Mouse (Mus musculus): ENCODE measurements at regions not wholly inside any gene's neighbourhood (a gene's known extent, or its start where the extent isn't known, plus 50 kb on each side); places are given as distances from the start of the nearest gene placed in this dataset.

GRCm38 (mm10) chr1:23536621-23537020 is 139.0 kb upstream of the Ogfrl1 start:
- WGBS = 90% methylated on average over 10 of the region's 10 CpGs
- no peaks in the 10 kb centered on the region for H3K9me3 ChIP-seq
- H3K27ac ChIP-seq = no peak overlapping the region
- H3K36me3 ChIP-seq (replicated peaks) = no peaks in the 10 kb centered on the region
- DNase-seq (ENCODE audit: extremely low spot score, low spot score) = no peak
- H3K4me3 ChIP-seq = no peak overlapping the region
- H3K4me1 ChIP-seq = no peaks in the 10 kb centered on the region
- no peaks in the 10 kb centered on the region for H3K27me3 ChIP-seq (ENCODE audit: poor library complexity, severe bottlenecking)

- H3K4me1 ChIP-seq = no peaks in the 10 kb centered on the region
- no peak overlapping the region for H3K4me3 ChIP-seq
- 36% methylated on average over 6 of the region's 6 CpGs for WGBS
- no peak overlapping the region for H3K27ac ChIP-seq
- H3K36me3 ChIP-seq (replicated peaks) = no peaks in the 10 kb centered on the region
- DNase-seq (ENCODE audit: extremely low spot score, low spot score) = no peak
- H3K27me3 ChIP-seq (ENCODE audit: poor library complexity, severe bottlenecking) = no peaks in the 10 kb centered on the region
- no peaks in the 10 kb centered on the region for H3K9me3 ChIP-seq
Observed at GRCm38 (mm10) chr1:23538419-23538818, 140.8 kb upstream of the Ogfrl1 start.

GRCm38 (mm10) chr1:23540594-23540993 is 143.0 kb upstream of the Ogfrl1 start:
- Histone ChIP-seq H3K27ac (no peak overlapping the region), H3K4me1 (no peaks in the 10 kb centered on the region), H3K4me3 (no peak overlapping the region), H3K9me3 (no peaks in the 10 kb centered on the region), H3K36me3 (replicated peaks) (no peaks in the 10 kb centered on the region), H3K27me3 (ENCODE audit: poor library complexity, severe bottlenecking) (no peaks in the 10 kb centered on the region)
- 92% methylated on average over 7 of the region's 7 CpGs for WGBS
- no peak for DNase-seq (ENCODE audit: extremely low spot score, low spot score)

- DNase-seq (ENCODE audit: extremely low spot score, low spot score) = no peak
- no peaks in the 10 kb centered on the region for H3K27me3 ChIP-seq (ENCODE audit: poor library complexity, severe bottlenecking)
- no peak overlapping the region for H3K4me3 ChIP-seq
- no peak overlapping the region for H3K27ac ChIP-seq
- 88% methylated on average over 3 of the region's 3 CpGs for WGBS
- H3K9me3 ChIP-seq = no peaks in the 10 kb centered on the region
- H3K4me1 ChIP-seq = no peaks in the 10 kb centered on the region
- no peaks in the 10 kb centered on the region for H3K36me3 ChIP-seq (replicated peaks)
Observed at GRCm38 (mm10) chr1:23555794-23556193, 158.2 kb upstream of the Ogfrl1 start.

GRCm38 (mm10) chr1:23568106-23568505 is 170.5 kb upstream of the Ogfrl1 start:
- Histone ChIP-seq H3K4me3 (no peak overlapping the region), H3K27me3 (ENCODE audit: poor library complexity, severe bottlenecking) (no peaks in the 10 kb centered on the region), H3K36me3 (replicated peaks) (no peaks in the 10 kb centered on the region), H3K27ac (no peak overlapping the region), H3K4me1 (no peaks in the 10 kb centered on the region), H3K9me3 (no peaks in the 10 kb centered on the region)
- 91% methylated on average over 5 of the region's 5 CpGs for WGBS
- no peak for DNase-seq (ENCODE audit: extremely low spot score, low spot score)

GRCm38 (mm10) chr1:23574461-23574860 is 176.9 kb upstream of the Ogfrl1 start:
- Histone ChIP-seq H3K27ac (no peak overlapping the region), H3K4me3 (no peak overlapping the region), H3K4me1 (peaks cover 12% of the 10 kb centered on the region; the same call in 1 of the 2 replicates), H3K36me3 (replicated peaks) (no peaks in the 10 kb centered on the region), H3K27me3 (ENCODE audit: poor library complexity, severe bottlenecking) (no peaks in the 10 kb centered on the region), H3K9me3 (no peaks in the 10 kb centered on the region)
- DNase-seq (ENCODE audit: extremely low spot score, low spot score) = no peak
- WGBS = 61% methylated on average over 7 of the region's 7 CpGs

- no peak overlapping the region for H3K27ac ChIP-seq
- DNase-seq (ENCODE audit: extremely low spot score, low spot score) = no peak
- no peak overlapping the region for H3K4me3 ChIP-seq
- H3K27me3 ChIP-seq (ENCODE audit: poor library complexity, severe bottlenecking) = no peaks in the 10 kb centered on the region
- H3K9me3 ChIP-seq = no peaks in the 10 kb centered on the region
- no peaks in the 10 kb centered on the region for H3K36me3 ChIP-seq (replicated peaks)
- H3K4me1 ChIP-seq = peaks cover 12% of the 10 kb centered on the region; the same call in 1 of the 2 replicates
Observed at GRCm38 (mm10) chr1:23575005-23575404, 177.4 kb upstream of the Ogfrl1 start.

GRCm38 (mm10) chr1:23575515-23575914 is 177.9 kb upstream of the Ogfrl1 start:
- 86% methylated on average over 2 of the region's 2 CpGs for WGBS
- H3K27ac ChIP-seq = no peak overlapping the region
- H3K9me3 ChIP-seq = no peaks in the 10 kb centered on the region
- peaks cover 12% of the 10 kb centered on the region; the same call in 1 of the 2 replicates for H3K4me1 ChIP-seq
- H3K27me3 ChIP-seq (ENCODE audit: poor library complexity, severe bottlenecking) = no peaks in the 10 kb centered on the region
- H3K4me3 ChIP-seq = no peak overlapping the region
- no peak for DNase-seq (ENCODE audit: extremely low spot score, low spot score)
- H3K36me3 ChIP-seq (replicated peaks) = no peaks in the 10 kb centered on the region

GRCm38 (mm10) chr1:23576150-23576549 is 178.6 kb upstream of the Ogfrl1 start:
- Histone ChIP-seq H3K27me3 (ENCODE audit: poor library complexity, severe bottlenecking) (no peaks in the 10 kb centered on the region), H3K27ac (no peak overlapping the region), H3K9me3 (no peaks in the 10 kb centered on the region), H3K36me3 (replicated peaks) (no peaks in the 10 kb centered on the region), H3K4me3 (no peak overlapping the region), H3K4me1 (peaks cover 12% of the 10 kb centered on the region; the same call in 1 of the 2 replicates)
- 69% methylated on average over 5 of the region's 5 CpGs for WGBS
- DNase-seq (ENCODE audit: extremely low spot score, low spot score) = no peak

GRCm38 (mm10) chr1:23589414-23589942 is 172.1 kb upstream of the B3gat2 start:
- Histone ChIP-seq H3K4me1 (no peaks in the 10 kb centered on the region), H3K36me3 (replicated peaks) (no peaks in the 10 kb centered on the region), H3K27me3 (ENCODE audit: poor library complexity, severe bottlenecking) (no peaks in the 10 kb centered on the region), H3K27ac (no peak overlapping the region), H3K9me3 (no peaks in the 10 kb centered on the region), H3K4me3 (no peak overlapping the region)
- no peak for DNase-seq (ENCODE audit: extremely low spot score, low spot score)
- 92% methylated on average over 6 of the region's 6 CpGs for WGBS

- Histone ChIP-seq H3K4me3 (no peak overlapping the region), H3K27ac (no peak overlapping the region), H3K36me3 (replicated peaks) (no peaks in the 10 kb centered on the region), H3K27me3 (ENCODE audit: poor library complexity, severe bottlenecking) (no peaks in the 10 kb centered on the region), H3K4me1 (no peaks in the 10 kb centered on the region), H3K9me3 (no peaks in the 10 kb centered on the region)
- DNase-seq (ENCODE audit: extremely low spot score, low spot score) = no peak
- 88% methylated on average over 4 of the region's 4 CpGs for WGBS
Observed at GRCm38 (mm10) chr1:23602710-23603291, 158.8 kb upstream of the B3gat2 start.

- H3K4me1 ChIP-seq = 0 out of 2 replicates have a peak, but pooled peaks cover 2% of the 10 kb centered on the region
- WGBS = 60% methylated on average over 4 of the region's 4 CpGs
Observed at GRCm38 (mm10) chr1:23629366-23629765, 132.2 kb upstream of the B3gat2 start.

GRCm38 (mm10) chr1:23645093-23645492 is 116.5 kb upstream of the B3gat2 start:
- Histone ChIP-seq H3K9me3 (no peaks in the 10 kb centered on the region), H3K27me3 (ENCODE audit: poor library complexity, severe bottlenecking) (no peaks in the 10 kb centered on the region), H3K4me3 (no peak overlapping the region), H3K4me1 (no peaks in the 10 kb centered on the region), H3K27ac (no peak overlapping the region), H3K36me3 (replicated peaks) (no peaks in the 10 kb centered on the region)
- no peak for DNase-seq (ENCODE audit: extremely low spot score, low spot score)
- 85% methylated on average over 2 of the region's 2 CpGs for WGBS

More at GRCm38 (mm10) chr1:23629366-23629765, 132.2 kb upstream of the B3gat2 start:
- H3K36me3 ChIP-seq (replicated peaks) = no peaks in the 10 kb centered on the region
- no peaks in the 10 kb centered on the region for H3K27me3 ChIP-seq (ENCODE audit: poor library complexity, severe bottlenecking)
- no peak for DNase-seq (ENCODE audit: extremely low spot score, low spot score)
- no peak overlapping the region for H3K4me3 ChIP-seq
- no peak overlapping the region for H3K27ac ChIP-seq
- H3K9me3 ChIP-seq = peaks cover 4% of the 10 kb centered on the region; the same call in 1 of the 2 replicates

Measured in forebrain, embryonic 10.5 days (tissue).